9 mouse cellular contexts compared by ENCODE assay signal in genomic region chr13:75710152-75710551, GRCm38 (mm10). TPM values are rescaled to one million over a fixed set of nuclear protein-coding genes. Genes with fewer than 3 reads are reported as not detected.
A peak's percentile ranks its signal among the peaks of the same experiment; 100 is the strongest.
DNase-seq lines count a peak whose midpoint lies in the region; ATAC-seq and TF ChIP-seq lines count a peak whose summit lies in the region.
"Had no signal": no experiment of that assay in that cellular context is flagged by ENCODE, and none has a peak within 500 bp of the region (broad histone marks: within the 10 kb centered on the region; RNA-seq: fewer than 3 reads in every experiment).

No protein-coding gene starts in this region.

- no peaks in the 10 kb centered on the region for H3K36me3 ChIP-seq in lung, embryonic 16.5 days (ENCODE audit: control insufficient read depth, insufficient read depth, low read length)
- no peaks in the 10 kb centered on the region for H3K36me3 ChIP-seq in embryonic facial prominence, embryonic 15.5 days
- no peaks in the 10 kb centered on the region for H3K36me3 ChIP-seq in liver, postnatal 0 days (replicated peaks; ENCODE audit: insufficient read depth, low read length)

- intact Hi-C loops in gastrocnemius, adult 2 months (cut with DNase I): no loop called here

- no peak for DNase-seq in gastrocnemius, adult 2 months
- DNase-seq in gastrocnemius, postnatal 10 days: no peak
- no peak for DNase-seq in lung, postnatal 14 days
- no peak for DNase-seq in liver, postnatal 0 days
- no peak for DNase-seq in MN1 (ENCODE audit: low spot score)
- DNase-seq: kidney, adult 11 months had no signal

- peak overlapping the region; percentile 96 for H3K4me3 ChIP-seq in gastrocnemius, adult 2 months
- no peak overlapping the region for H3K4me3 ChIP-seq in lung, embryonic 16.5 days (ENCODE audit: low read length)
- peak overlapping the region; percentile 74 for H3K4me3 ChIP-seq in embryonic facial prominence, embryonic 15.5 days (replicated peaks)
- peak overlapping the region; percentile 96 for H3K4me3 ChIP-seq in liver, postnatal 0 days (ENCODE audit: low read depth, low read length)

- 65% methylated on average over 6 of the region's 6 CpGs for WGBS in lung, embryonic 16.5 days
- 60% methylated on average over 6 of the region's 6 CpGs for WGBS in embryonic facial prominence, embryonic 15.5 days
- 55% methylated on average over 6 of the region's 6 CpGs for WGBS in liver, postnatal 0 days (ENCODE audit: insufficient replicate concordance)

- H3K4me2 ChIP-seq in lung, embryonic 16.5 days (ENCODE audit: low read depth, low read length): peak overlapping the region; percentile 68; the same call in 1 of the 2 replicates
- H3K4me2 ChIP-seq in embryonic facial prominence, embryonic 15.5 days (replicated peaks): peak overlapping the region; percentile 66; the same call in 1 of the 2 replicates
- peak overlapping the region; percentile 80 for H3K4me2 ChIP-seq in liver, postnatal 0 days (ENCODE audit: low read depth, low read length)

- no peak for ATAC-seq in lung, embryonic 16.5 days (ENCODE audit: low read depth)
- ATAC-seq in embryonic facial prominence, embryonic 15.5 days (ENCODE audit: insufficient number of reproducible peaks, low FRiP score, low TSS enrichment, low read depth): no peak
- no peak for ATAC-seq in liver, postnatal 0 days
- ATAC-seq in activated CD4-positive, CD25-positive, alpha-beta regulatory T cell, adult 4 months: no peak

- 0 out of 2 replicates have a peak, but pooled peaks cover 2% of the 10 kb centered on the region for H3K4me1 ChIP-seq in lung, embryonic 16.5 days (replicated peaks; ENCODE audit: control insufficient read depth, insufficient read depth, low read length)
- H3K4me1 ChIP-seq in embryonic facial prominence, embryonic 15.5 days: peaks cover 11% of the 10 kb centered on the region; the same call in 1 of the 2 replicates
- peaks cover 30% of the 10 kb centered on the region for H3K4me1 ChIP-seq in liver, postnatal 0 days (ENCODE audit: insufficient read depth)

- no peak for TF ChIP-seq CTCF in gastrocnemius, adult 2 months (IDR thresholded peaks at IDR 0.05)
- TF ChIP-seq CTCF in liver, postnatal 0 days (IDR thresholded peaks at IDR 0.05; ENCODE audit: low read depth): no peak

- H3K9me3 ChIP-seq in lung, embryonic 16.5 days (ENCODE audit: control insufficient read depth, low read length): no peaks in the 10 kb centered on the region
- H3K9me3 ChIP-seq in embryonic facial prominence, embryonic 15.5 days (replicated peaks): no peaks in the 10 kb centered on the region
- no peaks in the 10 kb centered on the region for H3K9me3 ChIP-seq in liver, postnatal 0 days (ENCODE audit: low read length)

- H3K9ac ChIP-seq in lung, embryonic 16.5 days (ENCODE audit: low read length): no peak overlapping the region
- no peak overlapping the region for H3K9ac ChIP-seq in embryonic facial prominence, embryonic 15.5 days
- H3K9ac ChIP-seq in liver, postnatal 0 days (replicated peaks): peak overlapping the region; percentile 97

- peak overlapping the region; percentile 98; the same call in 1 of the 2 replicates for H3K27ac ChIP-seq in gastrocnemius, adult 2 months
- no peak overlapping the region for H3K27ac ChIP-seq in lung, embryonic 16.5 days (ENCODE audit: low read length)
- H3K27ac ChIP-seq in embryonic facial prominence, embryonic 15.5 days (replicated peaks): no peak overlapping the region
- peak overlapping the region; percentile 94 for H3K27ac ChIP-seq in liver, postnatal 0 days (ENCODE audit: low read depth)

- TF ChIP-seq EP300 in liver, postnatal 0 days (IDR thresholded peaks at IDR 0.05; ENCODE audit: low read depth): no peak

- no peaks in the 10 kb centered on the region for H3K27me3 ChIP-seq in lung, embryonic 16.5 days (ENCODE audit: control insufficient read depth, insufficient read depth, low read depth, low read length)
- no peaks in the 10 kb centered on the region for H3K27me3 ChIP-seq in embryonic facial prominence, embryonic 15.5 days
- H3K27me3 ChIP-seq in liver, postnatal 0 days (ENCODE audit: insufficient read depth, low read length): no peaks in the 10 kb centered on the region

RNA-seq across cellular contexts. Expression of gene Ell2, which starts 3.6 kb away (rescaled TPM):
- 10 to 100 TPM; 30.9 to 67.0 TPM for total RNA-seq in gastrocnemius, adult 2 months (2021)
- total RNA-seq in gastrocnemius, postnatal 10 days (2021): 10 to 100 TPM; 19.9 to 22.7 TPM
- 6.7 and 7.5 TPM in 2 replicates for polyA plus RNA-seq in lung, embryonic 16.5 days (2015; fragmentation: Nextera tagmentation; extraction: Ambion mirVana)
- 14.1 and 15.3 TPM in 2 replicates for polyA plus RNA-seq in embryonic facial prominence, embryonic 15.5 days (2015; fragmentation: Nextera tagmentation; extraction: Ambion mirVana)
- polyA plus RNA-seq in liver, postnatal 0 days (2015; fragmentation: Nextera tagmentation; extraction: Ambion mirVana): 12.1 and 13.7 TPM in 2 replicates
- 1 to 10 TPM; 3.1 to 4.5 TPM for polyA plus RNA-seq in activated CD4-positive, CD25-positive, alpha-beta regulatory T cell, adult 4 months (2017; shearing (Covaris generic))

Comparison
In these comparisons a context has a peak if more than half of its experiments do, and no peak if none do; other contexts are left out.
1. H3K27ac ChIP-seq: peak in gastrocnemius, adult 2 months (single experiment) and liver, postnatal 0 days (single experiment); none in lung, embryonic 16.5 days (single experiment) and embryonic facial prominence, embryonic 15.5 days (single experiment).
2. Peak in every context shown above with its lines, with median percentiles within 50 percentile points of each other: H3K4me2 ChIP-seq.